Mouse (Mus musculus) midbrain, embryonic 11.5 days (tissue): Measurements from ENCODE around the gene Sim2. TPM values are rescaled to one million over a fixed set of nuclear protein-coding genes. Genes with fewer than 3 reads are reported as not detected.

Source experiments
- ATAC-seq: fragments of 200-750 bp; cut with Nextera tagmentation; 2 replicates; pipeline ENCODE4 v1.8.0; 2017; ENCODE audit warnings: moderate TSS enrichment, moderate library complexity; ENCODE audit not compliant: low FRiP score
- DNase-seq: peaks from one replicate; pipeline ENCODE4 v3.0.0; 2015; ENCODE audit warnings: low spot score; ENCODE audit errors: missing footprints
- H3K27ac ChIP-seq: fragments of 300-500 bp; sonication (generic); 2 replicates; pipeline ENCODE4 v1.5.1; 2014; ENCODE audit warnings: low read depth, low read length
- H3K27me3 ChIP-seq: fragments of 300-500 bp; sonication (generic); 2 replicates; pipeline ENCODE4 v1.6.1; 2014; ENCODE audit warnings: mild to moderate bottlenecking, low read length, moderate library complexity, mixed read lengths; ENCODE audit not compliant: control insufficient read depth, insufficient read depth
- H3K36me3 ChIP-seq: fragments of 300-500 bp; sonication (generic); 2 replicates; pipeline ENCODE4 v1.6.1; 2014; ENCODE audit warnings: mild to moderate bottlenecking, low read length, moderate library complexity, mixed read lengths; ENCODE audit not compliant: control insufficient read depth, insufficient read depth
- H3K4me1 ChIP-seq: fragments of 300-500 bp; sonication (generic); 2 replicates; pipeline ENCODE4 v1.6.1; 2014; ENCODE audit warnings: low read length; ENCODE audit not compliant: control insufficient read depth, insufficient read depth
- H3K4me2 ChIP-seq: fragments of 300-500 bp; sonication (generic); 2 replicates; pipeline ENCODE4 v1.6.1; 2014; ENCODE audit warnings: mild to moderate bottlenecking, moderate library complexity
- H3K4me3 ChIP-seq: fragments of 300-500 bp; sonication (generic); 2 replicates; pipeline ENCODE4 v1.5.1; 2014; ENCODE audit warnings: low read depth, low read length
- H3K9ac ChIP-seq: fragments of 300-500 bp; sonication (generic); 2 replicates; pipeline ENCODE4 v1.6.1; 2014; ENCODE audit warnings: low read length
- H3K9me3 ChIP-seq: fragments of 300-500 bp; sonication (generic); 2 replicates; pipeline ENCODE4 v1.6.1; 2016; ENCODE audit warnings: low read length; ENCODE audit not compliant: control insufficient read depth
- WGBS: fragments of 180-500 bp; shearing (Covaris S2); extraction: QIAGEN DNeasy Blood & Tissue Kit; methylation state at CpG from one replicate; pipeline ENCODE4 v1.1.7; 2014; 5-methylcytosine and 5-hydroxymethylcytosine counted together
- polyA plus RNA-seq: library from polyadenylated mRNA; unstranded; fragments of >200 nt; fragmentation: Nextera tagmentation; extraction: Ambion mirVana; gene quantifications from 2 replicates; pipeline ENCODE4 v1.2.1, GENCODE M21; 2014

Sim2 gene
- polyA plus RNA-seq, 1 experiment from 2014 or later, result 1.8 TPM

- no peak for DNase-seq
- ATAC-seq, result no peak
- Histone ChIP-seq H3K27me3 (no peaks in the 10 kb centered on the region), H3K27ac (no peak overlapping the region), H3K9me3 (no peaks in the 10 kb centered on the region), H3K9ac (no peak overlapping the region), H3K4me1 (no peaks in the 10 kb centered on the region), H3K36me3 (no peaks in the 10 kb centered on the region), H3K4me3 (no peak overlapping the region), H3K4me2 (no peak overlapping the region)
- WGBS, result 92% methylated on average over 3 of the region's 3 CpGs
These were observed 34.4 kb upstream of the Sim2 start for GRCm38 (mm10) chr16:94050368-94050767.

- no peaks in the 10 kb centered on the region for H3K9me3 ChIP-seq
- ATAC-seq (no peak), DNase-seq (no peak)
- no peak overlapping the region for H3K4me3 ChIP-seq
- no peak overlapping the region for H3K4me2 ChIP-seq
- WGBS, result 93% methylated on average over 12 of the region's 12 CpGs
- no peaks in the 10 kb centered on the region for H3K4me1 ChIP-seq
- no peak overlapping the region for H3K9ac ChIP-seq
- no peaks in the 10 kb centered on the region for H3K27me3 ChIP-seq
- H3K27ac ChIP-seq, result no peak overlapping the region
- no peaks in the 10 kb centered on the region for H3K36me3 ChIP-seq
These were observed 29.6 kb upstream of the Sim2 start for GRCm38 (mm10) chr16:94055176-94055575.

GRCm38 (mm10) chr16:94055576-94055975 is 29.2 kb upstream of the Sim2 start:
- Histone ChIP-seq H3K27me3 (no peaks in the 10 kb centered on the region), H3K27ac (no peak overlapping the region), H3K4me1 (no peaks in the 10 kb centered on the region), H3K36me3 (no peaks in the 10 kb centered on the region), H3K9me3 (no peaks in the 10 kb centered on the region), H3K9ac (no peak overlapping the region), H3K4me2 (no peak overlapping the region), H3K4me3 (no peak overlapping the region)
- 65% methylated on average over 8 of the region's 8 CpGs for WGBS
- no peak for ATAC-seq
- DNase-seq, result no peak

- Histone ChIP-seq H3K4me2 (no peak overlapping the region), H3K4me3 (no peak overlapping the region), H3K9ac (no peak overlapping the region), H3K36me3 (no peaks in the 10 kb centered on the region), H3K27ac (no peak overlapping the region), H3K9me3 (no peaks in the 10 kb centered on the region), H3K4me1 (no peaks in the 10 kb centered on the region), H3K27me3 (no peaks in the 10 kb centered on the region)
- ATAC-seq (no peak), DNase-seq (no peak)
- WGBS, result 77% methylated on average over 9 of the region's 9 CpGs
These were observed 24.9 kb upstream of the Sim2 start for GRCm38 (mm10) chr16:94059820-94060219.

- Histone ChIP-seq H3K27ac (no peak overlapping the region), H3K4me2 (no peak overlapping the region), H3K4me1 (no peaks in the 10 kb centered on the region), H3K9me3 (no peaks in the 10 kb centered on the region), H3K36me3 (no peaks in the 10 kb centered on the region), H3K27me3 (no peaks in the 10 kb centered on the region), H3K9ac (no peak overlapping the region), H3K4me3 (no peak overlapping the region)
- WGBS, result 72% methylated on average over 9 of the region's 9 CpGs
- no peak for ATAC-seq
- DNase-seq, result no peak
These were observed 20.5 kb upstream of the Sim2 start for GRCm38 (mm10) chr16:94064211-94064610.

- Histone ChIP-seq H3K9ac (no peak overlapping the region), H3K4me2 (no peak overlapping the region), H3K4me3 (no peak overlapping the region), H3K9me3 (no peaks in the 10 kb centered on the region), H3K27ac (no peak overlapping the region), H3K36me3 (no peaks in the 10 kb centered on the region), H3K27me3 (no peaks in the 10 kb centered on the region), H3K4me1 (peaks cover under 1% of the 10 kb centered on the region; the same call in 1 of the 2 replicates)
- DNase-seq, result no peak
- no peak for ATAC-seq
- WGBS, result 72% methylated on average over 24 of the region's 24 CpGs
These were observed 18.7 kb upstream of the Sim2 start for GRCm38 (mm10) chr16:94065728-94066674.

- no peak for ATAC-seq
- H3K27ac ChIP-seq, result no peak overlapping the region
- no peaks in the 10 kb centered on the region for H3K9me3 ChIP-seq
- no peaks in the 10 kb centered on the region for H3K27me3 ChIP-seq
- DNase-seq, result no peak
- no peak overlapping the region for H3K4me2 ChIP-seq
- H3K9ac ChIP-seq, result no peak overlapping the region
- peaks cover 4% of the 10 kb centered on the region; the same call in 1 of the 2 replicates for H3K4me1 ChIP-seq
- 78% methylated on average over 6 of the region's 6 CpGs for WGBS
- no peaks in the 10 kb centered on the region for H3K36me3 ChIP-seq
- no peak overlapping the region for H3K4me3 ChIP-seq
These were observed 18.0 kb upstream of the Sim2 start for GRCm38 (mm10) chr16:94066771-94067170.

- H3K9me3 ChIP-seq, result no peaks in the 10 kb centered on the region
- ATAC-seq (no peak), DNase-seq (no peak)
- no peaks in the 10 kb centered on the region for H3K27me3 ChIP-seq
- H3K36me3 ChIP-seq, result no peaks in the 10 kb centered on the region
- no peak overlapping the region for H3K4me2 ChIP-seq
- peaks cover 4% of the 10 kb centered on the region; the same call in 1 of the 2 replicates for H3K4me1 ChIP-seq
- H3K4me3 ChIP-seq, result no peak overlapping the region
- no peak overlapping the region for H3K9ac ChIP-seq
- no peak overlapping the region for H3K27ac ChIP-seq
- 45% methylated on average over 5 of the region's 5 CpGs for WGBS
These were observed 17.5 kb upstream of the Sim2 start for GRCm38 (mm10) chr16:94067280-94067679.

GRCm38 (mm10) chr16:94069061-94069460 is 15.7 kb upstream of the Sim2 start:
- no peak overlapping the region for H3K9ac ChIP-seq
- peaks cover 5% of the 10 kb centered on the region; the same call in 1 of the 2 replicates for H3K27me3 ChIP-seq
- no peak for DNase-seq
- peaks cover 4% of the 10 kb centered on the region; the same call in 1 of the 2 replicates for H3K4me1 ChIP-seq
- H3K4me3 ChIP-seq, result no peak overlapping the region
- H3K27ac ChIP-seq, result no peak overlapping the region
- no peak for ATAC-seq
- H3K36me3 ChIP-seq, result no peaks in the 10 kb centered on the region
- 98% methylated on average over 5 of the region's 5 CpGs for WGBS
- H3K9me3 ChIP-seq, result no peaks in the 10 kb centered on the region
- H3K4me2 ChIP-seq, result no peak overlapping the region
